8 mouse cellular contexts compared by ENCODE assay signal in the genomic region with DNA sequence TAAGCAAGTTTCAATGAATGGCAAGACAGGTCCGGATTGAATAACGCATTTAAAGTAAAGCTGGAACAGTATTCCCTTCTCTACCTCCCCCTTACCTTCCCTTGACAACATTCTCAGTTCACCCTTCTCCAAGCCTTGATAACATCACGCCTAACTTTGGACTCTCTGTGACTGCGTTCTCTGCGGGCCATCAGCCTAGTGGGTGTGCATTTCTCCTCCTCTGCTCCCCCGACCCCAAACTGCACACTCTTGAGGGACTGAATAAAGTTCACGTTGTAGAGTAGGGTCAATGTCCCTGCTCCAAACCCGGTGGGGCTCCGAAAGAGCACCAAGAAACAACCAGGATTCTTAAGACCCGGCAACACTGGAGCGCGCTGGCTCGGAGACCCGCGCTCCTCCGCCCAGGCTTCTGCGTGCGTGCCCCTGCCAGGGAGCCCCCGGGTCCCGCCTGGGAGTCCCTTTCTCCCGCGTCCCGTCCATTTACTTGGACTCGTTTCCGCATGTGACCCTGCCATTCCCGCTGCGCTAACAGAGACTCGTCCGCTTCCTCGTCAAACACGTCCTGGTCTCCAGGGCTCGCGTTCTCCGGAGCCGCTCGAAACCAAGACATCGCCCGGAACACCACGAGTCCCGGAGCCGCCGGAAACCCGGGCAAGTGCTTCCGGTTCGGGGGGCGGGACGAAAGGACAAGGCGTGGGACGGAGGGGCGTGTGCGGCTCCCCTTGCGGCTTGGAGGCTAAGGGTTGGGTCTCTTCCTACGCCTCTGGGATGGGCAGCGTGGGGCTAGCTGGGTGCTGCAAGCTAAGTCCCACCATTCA. TPM values are rescaled to one million over a fixed set of nuclear protein-coding genes. Genes with fewer than 3 reads are reported as not detected.
DNase-seq lines count a peak whose midpoint lies in the region; ATAC-seq lines count a peak whose summit lies in the region.

Yae1d1 (minus strand) TSS at position 653 of the 818 bp plus-strand sequence.

- peak within 1 kb of the TSS; percentile 76 for H3K27ac ChIP-seq in hindbrain, embryonic 14.5 days

- under 1% methylated on average over 54 of the region's 54 CpGs for WGBS in hindbrain, embryonic 14.5 days

- H3K4me3 ChIP-seq in hindbrain, embryonic 14.5 days (replicated peaks; ENCODE audit: low read length), result peak within 1 kb of the TSS; percentile 84

- H3K9ac ChIP-seq in hindbrain, embryonic 14.5 days, result peak within 1 kb of the TSS; percentile 80

- peaks cover 11% of the 10 kb centered on the region; the same call in 1 of the 2 replicates for H3K36me3 ChIP-seq in hindbrain, embryonic 14.5 days (replicated peaks; ENCODE audit: control insufficient read depth, insufficient read depth)

- 0 out of 2 replicates have a peak, but pooled peaks cover 9% of the 10 kb centered on the region for H3K4me1 ChIP-seq in hindbrain, embryonic 14.5 days (replicated peaks; ENCODE audit: control insufficient read depth, insufficient read depth, low read length)

- peak; percentile 95 for DNase-seq in R1 (ENCODE audit: low read depth, low spot score)
- DNase-seq in cerebellum, postnatal 25 days, result peak; percentile 92 to 96
- peak; percentile 75 to 83 for DNase-seq in frontal cortex, postnatal 25 days (ENCODE audit: low spot score in 2 of 2)
- peak; percentile 93 for DNase-seq in hindbrain, embryonic 14.5 days (ENCODE audit: low spot score)
- peak; percentile 87 to 91 for DNase-seq in layer of hippocampus, postnatal 36 days
- DNase-seq in lung, postnatal 36 days, result peak; percentile 93
- peak; percentile 96 for DNase-seq in retina, postnatal 1 day
- peak; percentile 83 to 93 for DNase-seq in urinary bladder, adult 18-20 months (ENCODE audit: low spot score in 2 of 2)

- H3K9me3 ChIP-seq in hindbrain, embryonic 14.5 days (ENCODE audit: control insufficient read depth, low read length), result no peaks in the 10 kb centered on the region

- peak within 1 kb of the TSS; percentile 76 for H3K4me2 ChIP-seq in hindbrain, embryonic 14.5 days (replicated peaks)

- ATAC-seq in hindbrain, embryonic 14.5 days (ENCODE audit: low FRiP score), result peak; percentile 99

- H3K27me3 ChIP-seq in hindbrain, embryonic 14.5 days (ENCODE audit: control insufficient read depth, insufficient read depth, low read length), result no peaks in the 10 kb centered on the region

RNA-seq across cellular contexts. Expression of gene Yae1d1, which starts in this region (rescaled TPM):
- 73.1 and 82.9 TPM in 2 replicates for polyA plus RNA-seq in hindbrain, embryonic 14.5 days (2014; fragmentation: Nextera tagmentation; extraction: Ambion mirVana)
- total RNA-seq in layer of hippocampus, postnatal 36 days (2021), result 10 to 100 TPM; 23.2 to 24.0 TPM

Comparison
In these comparisons a context has a peak if more than half of its experiments do, and no peak if none do; other contexts are left out.
1. Peak in every context shown above with its lines: DNase-seq, ATAC-seq, H3K4me3 ChIP-seq and H3K27ac ChIP-seq.